Mouse (Mus musculus) liver, embryonic 14.5 days (tissue): ENCODE results near the gene Mcat.

Experiments used
- CTCF ChIP-seq: IDR thresholded peaks from 2 replicates; pipeline ENCODE4 v1.5.1; 2016; ENCODE audit warnings: antibody characterized with exemption, low read depth, control low read depth
- EP300 ChIP-seq: IDR thresholded peaks from 2 replicates; pipeline ENCODE4 v1.6.1; 2016; ENCODE audit warnings: antibody characterized with exemption, low read depth

- TF ChIP-seq EP300 (no peak), CTCF (no peak)
Measured at GRCm38 (mm10) chr15:83603426-83603825, 39.8 kb upstream of the Mcat start.
